Mouse (Mus musculus) neural tube, embryonic 14.5 days (tissue): ENCODE results near the gene Nup43. TPM values are rescaled to one million over a fixed set of nuclear protein-coding genes. Genes with fewer than 3 reads are reported as not detected.

Experiments used
- ATAC-seq: fragments of 200-750 bp; cut with Nextera tagmentation; 2 replicates; pipeline ENCODE4 v1.8.0; 2017; ENCODE audit warnings: low read depth, mild to moderate bottlenecking, moderate TSS enrichment, moderate library complexity
- H3K27ac ChIP-seq: fragments of 300-500 bp; sonication (generic); 2 replicates; pipeline ENCODE4 v1.5.1; 2014; ENCODE audit warnings: low read depth, mild to moderate bottlenecking, control low read depth, low read length, moderate library complexity, mixed read lengths
- H3K27me3 ChIP-seq: fragments of 300-500 bp; sonication (generic); 2 replicates; pipeline ENCODE4 v1.6.1; 2014; ENCODE audit warnings: low read length; ENCODE audit not compliant: control insufficient read depth, insufficient read depth
- H3K36me3 ChIP-seq: fragments of 300-500 bp; sonication (generic); 2 replicates; pipeline ENCODE4 v1.6.1; 2014; ENCODE audit warnings: low read length, mixed read lengths; ENCODE audit not compliant: control insufficient read depth, insufficient read depth
- H3K4me1 ChIP-seq: fragments of 300-500 bp; sonication (generic); 2 replicates; pipeline ENCODE4 v1.6.1; 2014; ENCODE audit warnings: low read length; ENCODE audit not compliant: control insufficient read depth, insufficient read depth
- H3K4me2 ChIP-seq: fragments of 300-500 bp; sonication (generic); 2 replicates; pipeline ENCODE4 v1.6.1; 2014; ENCODE audit warnings: mild to moderate bottlenecking, low read depth, low read length, control low read depth
- H3K4me3 ChIP-seq: fragments of 300-500 bp; sonication (generic); 2 replicates; pipeline ENCODE4 v1.5.1; 2014; ENCODE audit warnings: low read depth, low read length, control low read depth, mixed read lengths
- H3K9ac ChIP-seq: fragments of 300-500 bp; sonication (generic); replicated peaks from 2 replicates; pipeline ENCODE4 v1.6.1; 2014; ENCODE audit warnings: low read depth, mild to moderate bottlenecking, control low read depth, low read length, mixed read lengths
- H3K9me3 ChIP-seq: fragments of 300-500 bp; sonication (generic); 2 replicates; pipeline ENCODE4 v1.6.1; 2016; ENCODE audit warnings: low read length; ENCODE audit not compliant: control insufficient read depth
- WGBS: fragments of 180-500 bp; shearing (Covaris S2); extraction: QIAGEN DNeasy Blood & Tissue Kit; methylation state at CpG from one replicate; pipeline ENCODE4 v1.1.7; 2014; 5-methylcytosine and 5-hydroxymethylcytosine counted together
- polyA plus RNA-seq: library from polyadenylated mRNA; unstranded; fragments of >200 nt; fragmentation: Nextera tagmentation; extraction: Ambion mirVana; gene quantifications from 2 replicates; pipeline ENCODE4 v1.2.1, GENCODE M21; 2014

Gene Nup43
- polyA plus RNA-seq, 1 experiment from 2014 or later: 26.7 TPM

DNA sequence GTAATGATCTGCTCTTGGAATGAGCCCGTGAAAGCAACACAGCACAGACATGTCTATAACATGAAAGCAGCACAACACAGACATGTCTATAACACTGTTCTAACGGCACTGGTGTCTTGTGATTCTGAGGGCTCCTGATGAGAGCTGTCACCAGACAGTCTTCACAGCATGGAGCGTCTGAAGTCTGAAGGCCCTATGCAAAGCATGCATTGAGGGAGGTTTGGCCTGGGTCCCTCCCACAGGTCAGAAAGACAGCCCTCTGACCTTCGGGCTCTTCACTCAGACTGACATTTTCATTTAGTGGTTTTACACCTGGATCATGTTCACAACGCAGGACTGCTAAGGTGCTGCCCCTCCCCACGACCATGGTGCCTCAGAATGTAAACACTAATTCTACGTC is 47.8 kb downstream of the Nup43 start:
- ATAC-seq: no peak
- 80% methylated on average over 7 of the region's 7 CpGs for WGBS
- Histone ChIP-seq H3K4me2 (no peak overlapping the region), H3K36me3 (peaks cover 30% of the 10 kb centered on the region), H3K9me3 (no peaks in the 10 kb centered on the region), H3K4me3 (no peak overlapping the region), H3K9ac (no peak overlapping the region), H3K27ac (no peak overlapping the region), H3K27me3 (no peaks in the 10 kb centered on the region), H3K4me1 (no peaks in the 10 kb centered on the region)

DNA sequence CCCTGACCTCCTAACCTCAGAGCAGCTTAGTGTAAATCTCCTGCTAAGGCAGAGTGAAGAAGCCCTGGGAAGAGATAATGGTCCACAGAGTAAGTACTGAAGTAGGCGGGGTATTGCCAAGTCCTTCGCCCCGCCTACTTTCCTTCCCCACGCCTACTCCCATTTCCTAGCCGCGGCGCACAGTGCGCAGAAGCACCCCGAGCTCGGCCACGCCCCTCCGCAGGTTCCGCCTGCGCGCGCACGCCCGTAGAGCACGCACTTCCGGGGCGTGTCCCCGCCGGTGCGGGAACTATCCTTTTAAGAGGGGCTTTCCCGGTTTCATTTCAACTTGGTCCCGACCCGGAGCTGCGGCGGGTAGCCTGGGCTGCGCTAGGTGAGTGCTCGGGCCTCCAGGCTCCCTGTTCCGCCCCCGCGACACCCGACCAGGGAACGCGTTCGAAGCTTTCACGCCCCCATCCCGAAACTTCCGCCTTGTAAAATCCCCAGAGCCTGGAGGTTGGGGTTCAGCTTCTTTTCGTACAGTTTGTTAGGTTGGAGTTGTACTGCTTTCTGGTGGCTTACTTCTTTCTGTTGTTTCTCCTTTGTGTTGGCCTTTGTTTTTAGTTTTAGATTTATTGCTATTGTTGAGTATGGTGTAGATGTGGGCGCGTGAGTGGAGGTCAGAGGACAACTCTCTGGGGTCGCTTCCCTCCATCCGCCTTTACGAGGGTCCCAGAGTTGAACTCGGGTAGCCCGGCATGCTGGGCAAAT is 58.6 kb downstream of the Nup43 start, which contains the start of gene Katna1:
Gene Katna1, plus strand, starts transcription at position 250 of the 750 bp plus-strand sequence.
- Histone ChIP-seq H3K27me3 (no peaks in the 10 kb centered on the region), H3K9me3 (no peaks in the 10 kb centered on the region), H3K9ac (peak within 1 kb of the TSS; percentile 65), H3K4me3 (peak within 1 kb of the TSS; percentile 68), H3K4me2 (peak within 1 kb of the TSS; percentile 96), H3K36me3 (no peaks in the 10 kb centered on the region), H3K4me1 (peaks cover 6% of the 10 kb centered on the region; the same call in 1 of the 2 replicates), H3K27ac (peak within 1 kb of the TSS; percentile 61)
- WGBS: under 1% methylated on average over 44 of the region's 49 CpGs
- ATAC-seq: peak; percentile 99

DNA sequence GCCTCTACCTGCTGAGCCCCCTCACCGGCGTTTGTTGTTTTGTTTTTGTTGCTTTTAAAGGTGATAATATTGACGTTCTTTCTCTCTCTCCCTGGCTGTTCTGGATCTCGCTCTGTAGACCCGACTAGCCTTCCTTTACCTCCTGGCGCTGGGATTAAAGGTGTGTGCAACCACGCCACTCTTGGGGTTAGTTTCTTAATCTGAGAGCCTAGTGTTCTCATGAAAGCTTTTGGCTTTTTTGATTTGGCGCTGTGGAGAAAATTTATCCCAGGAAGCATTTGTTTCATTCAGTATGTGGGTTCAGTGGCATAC is 59.2 kb downstream of the Nup43 start:
- WGBS: under 1% methylated on average over 8 of the region's 8 CpGs

DNA sequence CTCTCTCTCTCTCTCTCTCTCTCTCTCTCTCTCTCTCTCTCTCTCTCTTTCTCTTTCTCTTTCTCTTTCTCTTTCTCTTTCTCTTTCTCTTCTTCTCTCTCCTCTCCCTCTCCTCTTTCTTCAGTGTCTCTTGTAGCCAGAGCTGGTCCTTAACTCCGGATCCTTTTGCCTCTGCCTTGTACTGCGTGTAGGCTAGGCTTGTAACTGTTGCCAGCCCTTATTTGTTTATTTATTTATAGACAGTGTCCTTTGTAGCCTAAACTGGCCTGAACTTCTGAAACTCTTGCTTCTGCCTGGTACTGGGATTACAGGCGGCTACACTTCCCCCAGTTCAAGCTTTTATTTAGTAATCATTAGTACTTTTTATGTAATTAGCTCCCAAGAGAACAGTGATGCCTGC is 59.7 kb downstream of the Nup43 start:
- Histone ChIP-seq H3K4me1 (peaks cover 10% of the 10 kb centered on the region), H3K36me3 (no peaks in the 10 kb centered on the region), H3K27ac (no peak overlapping the region), H3K9ac (no peak overlapping the region), H3K4me3 (no peak overlapping the region; the same call in 1 of the 2 replicates), H3K27me3 (no peaks in the 10 kb centered on the region), H3K9me3 (no peaks in the 10 kb centered on the region), H3K4me2 (peak overlapping the region; percentile 96; the same call in 1 of the 2 replicates)
- no peak for ATAC-seq
- WGBS: 13% methylated on average over 3 of the region's 3 CpGs

More for the DNA sequence above, 59.2 kb downstream of the Nup43 start:
- H3K36me3 ChIP-seq: no peaks in the 10 kb centered on the region
- H3K9me3 ChIP-seq: no peaks in the 10 kb centered on the region
- H3K27me3 ChIP-seq: no peaks in the 10 kb centered on the region
- H3K27ac ChIP-seq: peak overlapping the region; percentile 61; the same call in 1 of the 2 replicates
- peak overlapping the region; percentile 96 for H3K4me2 ChIP-seq
- H3K9ac ChIP-seq: peak overlapping the region; percentile 65
- ATAC-seq: 0 out of 2 replicates have a peak, but pooled peaks have one; percentile 1
- H3K4me1 ChIP-seq: peaks cover 6% of the 10 kb centered on the region; the same call in 1 of the 2 replicates
- H3K4me3 ChIP-seq: peak overlapping the region; percentile 68

Other genes with a start within 250 kb of the Nup43 start
- 0.36 and 0.48 TPM in 2 replicates for gene Ulbp1, start 193.9 kb upstream of the Nup43 start, polyA plus RNA-seq
- 37.8 and 39.1 TPM in 2 replicates for gene Lrp11, start 77.7 kb upstream of the Nup43 start, polyA plus RNA-seq
- gene Pcmt1, start 13.6 kb downstream of the Nup43 start, polyA plus RNA-seq: 176 and 185 TPM in 2 replicates
- 17.5 and 19.5 TPM in 2 replicates for gene Lats1, start 13.7 kb downstream of the Nup43 start, polyA plus RNA-seq
- 32.3 and 34.2 TPM in 2 replicates for gene Katna1, start 58.5 kb downstream of the Nup43 start, polyA plus RNA-seq
- 50.8 and 55.2 TPM in 2 replicates for gene Ginm1, start 125.3 kb downstream of the Nup43 start, polyA plus RNA-seq
- 48.1 and 48.7 TPM in 2 replicates for gene Ppil4, start 125.4 kb downstream of the Nup43 start, polyA plus RNA-seq
- 0.08 and 0.17 TPM in 2 replicates for gene Zc3h12d, start 165.0 kb downstream of the Nup43 start, polyA plus RNA-seq